Mouse (Mus musculus): ENCODE results near the gene Cabp1.
A peak's percentile ranks its signal among the peaks of the same experiment; 100 is the strongest.
"Not testable (repeated sequence)": the region's sequence is repeated elsewhere in the genome, so short reads cannot be mapped to it uniquely, and the experiment has no call there.

The Cabp1 gene

DNA sequence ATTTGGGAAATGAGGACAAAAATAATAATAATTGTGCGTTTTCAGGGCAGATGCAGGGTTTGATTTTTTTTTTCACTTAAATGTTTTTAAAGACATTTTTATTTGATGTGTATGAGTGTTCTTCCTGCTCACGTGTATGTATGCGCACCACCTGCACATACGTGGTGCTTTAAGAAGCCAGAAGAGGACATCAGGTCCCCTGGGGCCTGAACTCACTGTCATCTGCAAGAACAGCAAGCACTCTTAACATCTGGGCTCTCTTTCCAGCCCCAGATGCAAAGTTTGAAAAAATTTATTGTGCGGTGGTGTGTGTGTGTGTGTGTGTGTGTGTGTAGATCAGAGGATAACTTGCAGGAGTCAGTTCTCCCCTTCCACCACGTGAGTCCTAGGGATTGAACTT is 16.3 kb downstream of the Cabp1 start:
- no peak for DNase-seq (ENCODE audit: inconsistent ontology term)

DNA sequence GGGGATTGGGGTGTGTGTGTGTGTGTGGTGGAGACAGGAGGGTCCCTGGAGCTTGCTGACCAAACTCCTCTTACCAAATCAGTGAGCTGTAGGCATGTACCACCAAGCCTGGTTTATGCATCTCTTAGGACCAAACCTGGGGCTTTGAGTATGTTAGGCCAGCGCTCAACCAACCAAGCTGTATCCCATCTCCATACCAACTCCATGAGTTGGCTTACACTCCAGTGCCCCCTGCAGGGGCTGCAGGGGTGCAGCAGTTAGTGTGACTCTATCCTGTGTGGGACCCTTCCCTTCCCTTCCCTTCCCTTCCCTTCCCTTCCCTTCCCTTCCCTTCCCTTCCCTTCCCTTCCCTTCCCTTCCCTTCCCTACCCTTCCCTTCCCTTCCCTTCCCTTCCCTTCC is 19.6 kb downstream of the Cabp1 start:
- no peak for DNase-seq (ENCODE audit: inconsistent ontology term)

DNA sequence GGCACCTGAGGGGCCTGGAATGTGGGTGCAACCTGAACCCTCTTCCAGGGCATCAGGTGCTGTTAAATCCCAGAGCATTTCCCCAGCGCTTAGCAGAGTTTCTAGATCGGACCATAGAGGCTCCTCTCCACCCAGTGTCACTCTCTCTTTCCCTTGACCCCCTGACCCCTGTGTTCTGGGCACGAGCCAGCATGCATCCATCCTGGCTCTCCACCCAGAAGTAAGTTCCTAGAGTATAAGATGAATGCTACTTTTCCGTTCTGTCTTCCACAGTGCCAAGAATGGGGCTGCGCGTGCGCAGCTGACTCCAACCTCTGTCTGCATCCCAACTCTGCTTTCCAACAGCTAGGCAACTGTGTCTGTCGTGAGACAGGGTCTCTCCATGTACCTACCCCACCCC is 24.0 kb downstream of the Cabp1 start:
- no peak for DNase-seq (ENCODE audit: inconsistent ontology term)

DNA sequence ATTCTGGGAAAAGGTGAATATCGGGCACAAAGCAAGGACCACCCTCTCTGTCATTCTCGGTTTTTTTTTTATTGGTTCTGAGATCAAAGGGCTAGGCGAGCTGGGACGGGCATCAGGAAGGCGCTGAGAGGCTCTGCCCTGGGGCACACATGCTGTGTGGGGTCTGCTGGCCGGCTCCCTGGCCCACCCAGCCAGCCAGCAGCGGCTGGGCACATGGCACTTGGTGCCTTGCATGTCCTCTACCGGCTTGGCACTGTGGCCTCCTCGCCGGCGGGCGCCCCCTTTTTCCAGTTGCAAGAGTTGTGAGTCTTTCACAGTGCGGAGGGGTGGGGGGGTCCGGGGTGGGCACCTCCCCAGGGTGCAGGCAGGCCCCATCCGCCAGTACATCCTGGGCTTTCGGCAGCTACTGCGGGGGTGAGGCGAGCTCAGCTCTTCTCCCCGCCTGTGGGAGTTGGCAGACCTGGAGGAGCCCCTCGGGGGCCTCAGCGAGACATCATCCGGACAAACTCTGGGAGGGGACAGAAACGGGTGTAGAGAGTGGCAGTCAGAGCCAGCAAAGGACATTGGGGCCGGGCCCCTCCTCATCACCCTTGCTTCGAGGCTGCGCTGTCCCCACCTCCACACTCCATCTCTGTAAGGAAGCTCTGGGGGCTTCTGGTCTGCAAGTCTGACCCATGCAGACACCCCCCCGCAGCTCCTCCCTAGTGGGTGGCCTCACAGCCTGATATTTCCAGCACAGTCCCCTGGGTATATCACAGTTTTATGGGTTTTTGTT is 25.4 kb downstream of the Cabp1 start:
- no peak for DNase-seq (ENCODE audit: inconsistent ontology term)

DNA sequence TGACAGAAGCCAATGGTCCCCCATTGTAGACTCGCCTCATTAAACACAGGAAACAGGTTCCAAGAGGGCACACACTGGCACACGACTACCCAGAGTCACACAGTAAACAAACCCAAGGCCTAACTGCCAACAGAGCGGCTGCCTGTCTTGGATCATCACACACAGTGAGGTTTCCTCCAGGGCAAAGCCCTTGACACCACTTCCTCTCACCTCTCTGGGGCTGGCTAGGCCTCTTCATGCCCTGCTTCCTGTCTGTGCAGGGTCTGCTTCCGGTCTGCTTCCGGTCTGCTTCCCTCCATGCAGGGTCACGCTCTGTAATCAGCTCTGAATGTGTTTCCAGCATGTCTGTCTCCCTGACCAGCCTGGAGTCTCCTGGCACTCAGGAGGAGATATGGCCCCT is 26.8 kb downstream of the Cabp1 start:
- DNase-seq (ENCODE audit: inconsistent ontology term): no peak

DNA sequence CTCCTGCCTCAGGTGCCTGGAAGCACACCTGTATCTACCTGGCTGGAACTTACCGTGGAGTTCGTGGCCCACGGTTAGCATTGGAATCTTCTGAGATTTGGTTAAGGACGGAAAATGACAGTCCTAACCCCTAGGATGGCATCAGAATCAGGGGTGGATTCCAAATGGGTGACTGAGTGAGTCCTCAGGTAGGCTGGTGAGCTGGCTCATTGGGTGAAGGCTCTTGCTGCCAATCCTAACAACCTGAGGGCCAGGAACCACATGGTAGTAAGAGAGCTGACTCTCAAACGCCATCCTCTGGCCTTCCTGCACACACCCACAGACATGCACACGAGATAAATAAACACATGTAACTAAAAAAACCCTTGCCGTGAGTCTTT is 27.4 kb downstream of the Cabp1 start:
- DNase-seq (ENCODE audit: inconsistent ontology term): no peak

DNA sequence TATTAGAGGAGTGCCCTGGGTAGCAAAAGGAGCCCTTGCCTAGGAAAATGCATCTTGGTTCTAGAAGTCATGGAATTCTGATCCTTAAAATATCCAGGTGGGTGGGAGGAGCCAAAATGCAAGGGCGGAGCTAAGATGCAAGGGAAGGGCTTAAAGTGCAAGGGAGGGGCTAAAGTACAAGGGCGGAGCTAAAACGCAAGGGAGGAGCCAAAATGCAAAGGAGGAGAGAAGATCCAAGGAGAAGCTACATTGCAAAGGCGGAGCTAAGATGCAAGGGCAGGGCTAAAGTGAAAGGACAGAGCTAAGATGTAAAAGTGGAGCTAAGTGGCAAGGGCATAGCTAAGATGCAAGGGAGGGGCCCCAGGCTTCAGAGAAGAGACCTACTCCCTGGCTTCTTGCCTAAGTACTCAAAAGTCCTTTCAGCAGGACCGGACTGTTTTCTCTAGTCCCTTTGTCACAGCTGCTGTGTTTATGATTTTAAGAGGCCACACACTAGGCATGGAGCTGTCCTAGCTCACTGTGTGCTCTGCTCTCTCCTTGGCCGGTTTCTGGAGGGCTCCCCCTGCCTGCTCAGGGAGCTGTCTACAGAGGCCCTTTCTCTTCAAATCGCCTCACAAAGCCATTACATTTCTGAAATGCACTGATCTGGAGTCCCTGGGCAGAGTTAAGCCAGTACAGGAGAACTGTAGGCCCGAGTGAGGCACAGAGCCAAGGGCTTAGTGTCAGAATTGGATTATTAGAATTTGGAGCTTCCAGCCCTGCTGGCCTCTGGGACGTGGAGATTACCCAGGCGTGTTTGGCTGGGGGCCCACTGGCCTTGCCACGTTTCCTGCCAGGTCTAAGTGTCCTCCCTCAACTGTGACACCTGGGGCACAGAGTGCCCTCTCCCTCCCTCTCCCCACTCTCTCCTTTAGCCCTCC is 28.0 kb downstream of the Cabp1 start:
- peak; percentile 51 for DNase-seq (ENCODE audit: inconsistent ontology term)

DNA sequence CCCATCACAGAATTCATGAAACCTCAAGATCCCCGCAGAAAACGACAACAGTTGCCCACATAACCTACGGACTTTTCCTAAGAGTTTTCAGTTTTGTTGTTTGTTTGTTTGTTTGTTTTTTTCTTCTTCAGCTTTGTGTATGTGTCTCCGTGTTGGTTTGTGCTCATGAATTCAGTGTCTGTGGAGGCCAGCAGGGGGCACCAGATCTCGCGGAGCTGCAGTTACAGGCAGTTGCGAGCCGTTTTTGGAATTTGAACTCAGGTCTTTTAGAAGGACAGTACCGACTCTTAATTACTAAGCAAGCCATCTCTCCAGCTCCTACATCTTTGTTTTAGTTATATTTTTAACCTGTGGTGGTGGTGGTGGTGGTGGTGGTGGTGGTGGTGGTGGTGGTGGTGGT is 28.8 kb downstream of the Cabp1 start:
- DNase-seq (ENCODE audit: inconsistent ontology term): no peak

DNA sequence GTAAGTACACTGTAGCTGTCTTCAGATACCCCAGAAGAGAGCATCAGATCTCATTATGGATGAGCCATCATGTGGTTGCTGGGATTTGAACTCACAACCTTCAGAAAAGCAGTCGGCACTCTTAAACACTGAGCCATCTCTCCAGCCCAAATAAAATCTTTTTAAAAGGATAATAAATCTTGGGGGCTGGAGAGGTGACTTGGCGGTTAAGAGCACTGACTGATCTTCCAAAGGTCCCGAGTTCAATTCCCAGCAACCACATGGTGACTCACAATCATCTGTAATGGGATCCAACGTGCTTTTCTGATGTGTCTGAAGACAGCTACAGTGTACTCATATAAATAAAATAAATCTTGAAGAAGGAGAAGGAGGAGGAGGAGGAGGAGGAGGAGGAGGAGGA is 29.7 kb downstream of the Cabp1 start:
- not testable (repeated sequence) for DNase-seq (ENCODE audit: inconsistent ontology term)

DNA sequence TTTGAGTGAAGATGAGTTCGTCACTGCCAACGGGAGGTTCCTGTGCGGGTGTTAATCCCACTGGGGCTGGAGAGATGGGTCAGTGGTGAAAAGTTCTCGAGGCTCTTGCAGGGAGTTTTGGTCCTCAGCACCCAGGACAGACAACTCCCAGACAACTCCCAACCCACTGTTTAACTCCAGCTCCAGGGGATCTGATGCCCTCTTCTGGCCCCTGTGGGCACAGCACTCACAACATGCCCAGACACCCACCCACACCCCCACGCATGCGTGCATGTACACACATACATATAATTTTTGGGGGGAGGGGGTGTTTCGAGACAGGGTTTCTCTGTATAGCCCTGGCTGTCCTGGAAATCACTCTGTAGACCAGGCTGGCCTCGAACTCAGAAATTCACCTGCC is 30.6 kb downstream of the Cabp1 start:
- no peak for DNase-seq (ENCODE audit: inconsistent ontology term)

DNA sequence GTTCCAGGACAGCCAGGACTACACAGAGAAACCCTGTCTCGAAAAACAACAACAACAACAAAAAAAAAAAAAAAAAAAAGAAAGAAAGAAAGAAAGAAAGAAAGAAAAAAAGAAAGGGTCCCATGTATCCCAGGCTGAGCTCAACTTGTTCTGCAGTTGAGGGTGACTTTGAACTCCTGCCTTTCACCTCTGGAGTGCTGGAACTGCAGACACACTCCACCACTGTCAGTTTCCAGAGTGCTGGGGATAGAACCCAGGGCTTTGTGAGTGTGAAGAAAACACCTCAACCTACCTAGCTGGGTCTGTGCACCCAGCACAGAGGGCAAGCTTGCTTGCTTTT is 32.3 kb downstream of the Cabp1 start:
- not testable (repeated sequence) for DNase-seq (ENCODE audit: inconsistent ontology term)

DNA sequence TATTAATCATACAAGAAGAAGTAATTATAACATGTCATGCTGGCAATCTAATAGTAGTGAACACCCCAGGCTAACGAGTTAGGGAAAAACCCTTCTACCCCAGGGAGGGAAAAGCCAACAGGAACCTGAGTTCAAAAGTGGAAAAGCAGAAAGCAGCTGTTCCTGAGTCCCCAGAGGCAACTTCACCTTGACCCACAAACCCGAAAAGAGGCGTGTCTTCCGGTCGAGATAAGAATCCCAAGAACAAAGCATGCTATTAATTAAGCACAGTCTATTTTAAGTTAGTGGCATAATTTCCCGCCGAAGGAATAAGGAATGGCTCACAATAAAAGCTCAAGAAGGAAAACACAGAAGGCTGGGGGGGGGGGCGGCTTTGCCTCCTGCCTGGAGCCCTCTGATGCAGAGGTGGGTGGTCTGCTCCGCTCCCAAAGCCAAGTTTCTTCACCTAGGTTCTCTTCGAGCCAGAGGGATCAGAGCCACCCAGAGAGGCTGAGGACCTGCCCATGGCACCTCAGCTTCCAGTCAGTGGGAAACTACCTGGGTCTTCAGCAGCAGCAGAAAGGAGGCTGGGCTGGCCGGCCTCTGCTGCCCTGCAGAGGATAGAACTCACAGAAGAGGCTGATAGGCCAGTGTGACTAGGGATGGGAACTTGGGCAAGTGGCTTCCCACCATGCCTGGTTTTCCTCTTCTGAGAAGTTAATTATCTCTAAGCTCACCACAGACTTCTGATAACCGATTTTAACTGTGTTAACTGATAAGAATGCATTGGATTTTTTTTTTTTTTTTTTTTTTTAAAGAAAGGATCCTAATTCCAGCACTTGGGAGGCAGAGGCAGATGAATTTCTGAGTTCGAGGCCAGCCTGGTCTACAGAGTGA is 32.9 kb downstream of the Cabp1 start:
- DNase-seq (ENCODE audit: inconsistent ontology term): no peak

DNA sequence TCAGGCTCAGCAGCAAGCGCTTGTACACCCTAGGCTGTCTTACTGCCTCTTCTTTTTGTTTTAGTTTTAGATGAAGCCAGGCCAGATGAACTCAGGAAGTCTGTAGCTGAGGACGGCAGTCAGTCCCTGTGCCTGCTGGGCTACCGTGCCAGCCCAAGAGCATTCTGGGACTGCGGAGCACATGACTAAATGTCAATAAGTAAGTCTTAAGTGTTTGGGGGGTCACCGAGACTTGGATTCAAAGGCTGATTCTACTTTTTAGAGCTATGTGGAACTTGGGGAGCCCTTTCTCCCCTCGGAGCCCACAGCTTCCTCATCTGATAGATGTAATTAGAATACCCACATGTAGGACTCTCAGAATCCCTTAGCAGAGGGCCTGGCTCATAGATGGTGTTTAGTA is 33.5 kb downstream of the Cabp1 start:
- DNase-seq (ENCODE audit: inconsistent ontology term): no peak

DNA sequence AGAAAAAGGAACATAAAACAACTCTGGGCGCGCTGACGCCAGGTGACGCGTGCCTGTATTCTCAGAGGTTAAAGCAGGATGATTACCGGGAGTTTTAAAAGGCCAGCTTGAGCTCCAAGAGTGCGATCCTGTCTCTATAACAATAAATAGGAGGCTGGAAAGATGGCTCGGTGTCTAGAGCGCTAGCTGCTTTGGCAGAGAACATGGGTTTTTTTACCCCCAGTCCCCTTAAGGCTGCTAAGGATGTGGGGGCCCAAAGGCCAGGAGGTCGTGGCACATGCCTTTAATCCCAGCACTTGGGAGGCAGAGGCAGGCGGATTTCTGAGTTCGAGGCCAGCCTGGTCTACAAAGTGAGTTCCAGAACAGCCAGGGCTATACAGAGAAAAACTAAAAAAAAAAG is 35.0 kb downstream of the Cabp1 start:
- no peak for DNase-seq (ENCODE audit: inconsistent ontology term)

DNA sequence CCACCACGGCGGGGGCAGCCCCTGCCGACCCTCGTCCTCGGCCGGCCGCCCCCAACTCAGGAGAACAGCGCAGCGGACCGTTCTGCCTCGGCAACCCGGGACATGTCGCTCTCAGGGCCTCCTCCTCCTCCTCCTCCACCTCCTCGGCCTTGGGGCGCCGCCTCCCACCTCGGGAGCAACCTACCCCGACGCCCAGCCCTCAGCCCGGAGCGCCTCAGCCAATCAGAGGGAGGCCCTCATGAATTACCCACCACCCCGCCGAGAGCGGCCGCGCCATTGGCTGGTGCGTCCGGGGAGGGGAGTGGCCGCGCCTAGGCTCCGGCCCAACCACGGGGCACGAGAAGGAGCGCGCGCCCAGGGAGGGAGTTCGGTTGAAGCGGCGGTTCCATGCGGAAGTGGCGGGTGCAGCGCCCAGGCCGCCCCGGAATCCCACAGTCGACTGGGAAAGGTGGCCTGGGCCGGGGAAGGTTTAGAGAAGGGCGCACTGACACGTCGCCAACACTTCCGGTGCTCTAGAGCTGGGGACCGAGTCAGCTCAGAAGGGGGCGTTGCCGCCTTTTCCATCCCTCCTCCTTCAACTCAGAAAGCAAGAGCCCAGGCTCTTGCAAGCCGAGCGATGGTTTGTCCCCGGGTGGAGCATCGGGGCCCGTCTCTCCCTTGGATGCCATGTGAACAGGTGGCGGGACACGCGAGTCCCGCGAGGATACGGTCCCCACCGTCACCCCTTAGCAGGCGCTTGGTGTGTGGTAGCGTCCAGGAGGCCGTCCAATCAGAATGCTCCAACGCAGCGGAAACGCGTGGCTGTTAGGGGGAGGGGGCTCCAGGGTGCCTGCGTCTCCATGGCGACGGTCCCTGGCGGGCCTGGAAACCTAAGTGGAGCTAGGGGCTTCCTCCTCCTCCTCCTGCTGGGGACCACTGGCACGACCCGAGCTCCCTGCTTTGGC is 35.9 kb downstream of the Cabp1 start, which contains the start of gene Mlec:
Gene Mlec, minus strand, starts transcription at position 140 of the 944 bp plus-strand sequence.
- DNase-seq (ENCODE audit: inconsistent ontology term): peak; percentile 100

DNA sequence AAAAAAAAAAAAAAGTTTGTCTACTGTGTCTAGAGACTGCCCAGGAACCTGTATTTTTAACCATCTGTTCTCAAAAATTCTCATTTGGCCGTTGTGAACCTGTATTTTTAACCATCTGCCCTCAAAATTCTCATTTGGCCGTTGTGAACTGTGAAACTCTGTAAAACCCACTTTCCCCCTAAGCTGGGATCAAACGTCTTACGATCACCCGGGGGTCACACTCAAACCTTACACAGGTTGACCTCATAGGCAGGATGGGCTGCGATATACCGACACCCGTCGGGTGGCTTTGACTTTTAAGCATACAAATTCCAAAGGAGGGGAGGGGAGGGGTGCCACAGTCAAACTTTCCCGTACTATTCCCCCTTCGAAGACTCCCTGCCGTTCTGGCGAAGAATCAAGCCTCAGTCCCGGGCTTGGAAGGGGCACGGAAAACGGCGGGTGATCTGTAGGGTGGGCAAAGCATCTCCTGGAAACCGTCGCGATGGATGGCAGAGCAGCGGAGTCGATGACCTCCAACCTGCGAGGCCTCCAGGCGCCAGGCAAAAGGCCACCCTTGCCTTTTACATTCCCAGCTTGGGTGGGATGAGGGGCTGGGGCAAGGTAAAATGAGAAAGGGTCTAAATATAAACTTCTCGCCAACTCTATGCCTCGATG is 37.1 kb downstream of the Cabp1 start:
- DNase-seq (ENCODE audit: inconsistent ontology term): no peak

DNA sequence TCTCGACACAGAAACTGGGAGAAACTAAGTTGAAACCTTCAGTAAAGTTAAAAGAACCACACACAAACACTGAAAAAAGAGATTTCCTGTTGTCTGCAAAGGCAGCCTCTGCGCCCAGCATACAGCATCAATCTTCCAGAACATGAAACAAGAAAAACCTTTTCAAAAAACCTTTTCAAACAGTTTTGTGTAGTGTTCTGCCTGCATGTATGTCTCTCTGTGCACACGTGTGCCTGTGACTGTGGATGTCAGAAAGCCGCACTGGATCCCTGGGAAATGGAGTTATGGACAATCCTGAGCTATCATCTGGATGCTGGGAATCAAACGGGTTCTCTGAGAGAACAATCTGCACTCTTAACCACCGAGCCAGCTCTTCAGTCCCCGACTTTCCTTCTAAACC is 37.8 kb downstream of the Cabp1 start:
- DNase-seq (ENCODE audit: inconsistent ontology term): no peak

DNA sequence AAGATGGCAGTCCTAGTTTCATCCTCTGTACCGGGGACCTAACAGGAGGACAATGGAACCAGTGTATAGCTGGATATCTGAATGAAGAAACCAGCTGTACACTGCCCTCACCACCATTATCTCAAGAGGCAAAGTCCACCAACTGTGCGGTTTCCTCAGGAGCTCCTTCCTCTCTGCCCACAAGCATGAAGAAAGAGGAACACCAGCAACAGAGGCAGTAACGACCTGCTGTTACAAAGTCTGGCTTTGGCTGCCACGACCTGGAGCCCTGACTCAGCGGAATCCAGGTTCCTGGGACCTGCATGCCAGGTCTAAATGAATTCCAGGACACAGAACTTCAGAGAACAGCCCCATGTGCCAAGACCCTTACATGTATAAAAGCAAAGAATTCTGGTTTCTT is 38.4 kb downstream of the Cabp1 start:
- DNase-seq (ENCODE audit: inconsistent ontology term): no peak

DNA sequence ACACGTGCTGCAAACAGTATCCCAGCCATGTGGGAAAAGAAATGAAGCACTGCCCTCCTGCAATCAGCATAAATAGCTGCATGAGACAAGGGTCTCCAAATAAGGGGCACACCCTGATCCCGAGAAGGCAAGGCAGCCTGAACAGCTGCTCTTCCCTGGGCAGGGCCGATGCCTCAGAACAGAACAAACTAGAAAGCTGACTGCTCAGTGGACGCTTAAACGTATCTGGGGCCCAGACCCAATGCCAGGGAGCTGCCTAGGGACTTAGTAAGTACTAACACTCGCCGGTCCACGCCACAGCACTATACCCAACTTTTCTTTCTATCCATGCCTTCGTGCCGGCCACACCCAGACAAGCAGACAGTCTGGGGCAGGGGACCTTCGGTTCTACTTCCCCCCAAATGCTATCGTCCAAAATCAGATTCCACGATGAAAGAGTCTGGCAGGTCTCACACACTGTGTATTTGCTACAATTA is 39.0 kb downstream of the Cabp1 start:
- DNase-seq (ENCODE audit: inconsistent ontology term): no peak

Data from Muller cell, postnatal 12 days (primary cell).